Mouse (Mus musculus) liver, adult 2 months (tissue): ENCODE results near the gene Hhat.

ENCODE experiments used
- CTCF ChIP-seq: fragments of 200-500 bp; IDR thresholded peaks from 2 replicates; pipeline ENCODE4 v1.5.1; 2011; ENCODE audit warnings: low read depth, low read length, control low read depth
- POLR2A ChIP-seq: fragments of 200-500 bp; IDR thresholded peaks from 2 replicates; pipeline ENCODE4 v1.6.1; 2011; ENCODE audit warnings: low read length, control low read depth; ENCODE audit not compliant: insufficient read depth; ENCODE audit errors: extremely low read depth

GRCm38 (mm10) chr1:192736002-192736426 is 35.0 kb downstream of the Hhat start:
- TF ChIP-seq CTCF: no peak
- TF ChIP-seq POLR2A: no peak
